Mouse (Mus musculus): ENCODE measurements at regions not wholly inside any gene's neighbourhood (a gene's known extent, or its start where the extent isn't known, plus 50 kb on each side); places are given as distances from the start of the nearest gene placed in this dataset.

DNA sequence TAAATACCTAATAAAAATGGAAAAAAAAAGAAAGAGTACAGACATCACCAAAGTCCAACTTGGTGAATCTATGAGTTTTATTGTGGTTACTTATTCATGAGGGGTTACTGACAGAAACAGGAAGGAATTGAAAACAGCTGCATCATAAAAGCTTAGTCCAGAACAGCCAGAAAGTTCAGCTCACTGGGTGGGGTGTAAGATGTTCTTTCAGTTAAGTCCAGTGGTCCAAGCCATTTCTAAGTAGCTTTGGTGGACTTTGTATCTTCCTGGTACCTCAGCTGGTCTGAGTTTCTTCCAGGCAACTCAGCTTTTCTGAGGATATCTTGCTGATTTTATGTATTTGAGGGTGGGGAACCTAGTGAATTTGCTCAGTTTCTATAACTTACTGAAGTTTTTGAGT lies 731.3 kb downstream of the Mat2b start:
- Histone ChIP-seq H3K27me3 (replicated peaks; ENCODE audit: control insufficient read depth, insufficient read depth, low read length) (no peaks in the 10 kb centered on the region), H3K27ac (ENCODE audit: low read length) (no peak overlapping the region), H3K36me3 (ENCODE audit: control insufficient read depth, insufficient read depth) (no peaks in the 10 kb centered on the region), H3K9ac (replicated peaks; ENCODE audit: low read depth, low read length) (no peak overlapping the region), H3K4me2 (ENCODE audit: low read length) (no peak overlapping the region), H3K9me3 (ENCODE audit: control insufficient read depth, low read length) (no peaks in the 10 kb centered on the region), H3K4me3 (replicated peaks; ENCODE audit: low read length) (no peak overlapping the region), H3K4me1 (replicated peaks; ENCODE audit: control insufficient read depth, insufficient read depth, low read length) (no peaks in the 10 kb centered on the region)
- no peak for ATAC-seq

DNA sequence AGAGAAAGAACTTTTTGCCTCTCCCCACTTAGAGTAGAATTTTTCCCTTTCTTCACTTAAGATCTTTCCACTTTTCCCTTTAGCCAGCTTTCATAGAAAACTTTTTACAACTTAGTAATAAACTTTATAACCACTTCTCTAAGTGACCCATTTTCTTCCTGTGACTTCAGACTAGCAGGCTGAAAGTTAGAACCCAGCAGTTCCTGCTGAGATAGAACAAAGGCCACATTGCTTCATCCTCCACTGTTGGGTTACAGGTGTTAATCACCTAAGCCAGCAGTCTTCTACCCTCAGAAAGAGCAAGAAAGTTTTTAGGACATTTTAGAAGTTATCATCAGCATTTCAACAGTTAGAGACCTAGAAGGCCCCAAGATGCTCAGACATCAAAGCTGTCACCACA lies 740.6 kb downstream of the Mat2b start:
- Histone ChIP-seq H3K9me3 (ENCODE audit: control insufficient read depth, low read length) (no peaks in the 10 kb centered on the region), H3K27ac (ENCODE audit: low read length) (no peak overlapping the region), H3K36me3 (ENCODE audit: control insufficient read depth, insufficient read depth) (no peaks in the 10 kb centered on the region), H3K9ac (replicated peaks; ENCODE audit: low read depth, low read length) (no peak overlapping the region), H3K4me3 (replicated peaks; ENCODE audit: low read length) (no peak overlapping the region), H3K4me2 (ENCODE audit: low read length) (no peak overlapping the region), H3K4me1 (replicated peaks; ENCODE audit: control insufficient read depth, insufficient read depth, low read length) (no peaks in the 10 kb centered on the region), H3K27me3 (replicated peaks; ENCODE audit: control insufficient read depth, insufficient read depth, low read length) (no peaks in the 10 kb centered on the region)
- no peak for ATAC-seq

DNA sequence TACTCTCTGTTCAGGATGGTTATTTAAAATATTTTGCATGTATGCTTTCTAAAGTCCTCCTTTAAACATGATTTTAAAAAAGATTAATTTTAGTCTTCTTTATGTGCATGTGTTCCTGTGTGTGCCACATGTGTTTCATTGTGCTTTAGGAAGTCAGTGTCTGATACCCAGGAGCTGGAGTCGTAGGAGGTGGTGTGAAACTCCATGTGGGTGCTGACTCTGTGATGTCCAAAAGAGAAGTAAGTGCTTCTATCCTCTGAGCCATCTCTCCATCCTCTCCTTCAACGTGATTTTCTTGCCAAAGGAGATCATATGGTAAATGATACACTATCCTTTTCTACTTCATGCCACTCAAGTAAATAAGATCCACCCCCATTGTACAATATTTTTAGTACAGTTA lies 750.8 kb downstream of the Mat2b start:
- Histone ChIP-seq H3K36me3 (ENCODE audit: control insufficient read depth, insufficient read depth) (no peaks in the 10 kb centered on the region), H3K9ac (replicated peaks; ENCODE audit: low read depth, low read length) (no peak overlapping the region), H3K27ac (ENCODE audit: low read length) (no peak overlapping the region), H3K27me3 (replicated peaks; ENCODE audit: control insufficient read depth, insufficient read depth, low read length) (no peaks in the 10 kb centered on the region), H3K4me3 (replicated peaks; ENCODE audit: low read length) (no peak overlapping the region), H3K4me1 (replicated peaks; ENCODE audit: control insufficient read depth, insufficient read depth, low read length) (no peaks in the 10 kb centered on the region), H3K9me3 (ENCODE audit: control insufficient read depth, low read length) (no peaks in the 10 kb centered on the region), H3K4me2 (ENCODE audit: low read length) (no peak overlapping the region)
- no peak for ATAC-seq
- 75% methylated on average over 2 of the region's 2 CpGs for WGBS

DNA sequence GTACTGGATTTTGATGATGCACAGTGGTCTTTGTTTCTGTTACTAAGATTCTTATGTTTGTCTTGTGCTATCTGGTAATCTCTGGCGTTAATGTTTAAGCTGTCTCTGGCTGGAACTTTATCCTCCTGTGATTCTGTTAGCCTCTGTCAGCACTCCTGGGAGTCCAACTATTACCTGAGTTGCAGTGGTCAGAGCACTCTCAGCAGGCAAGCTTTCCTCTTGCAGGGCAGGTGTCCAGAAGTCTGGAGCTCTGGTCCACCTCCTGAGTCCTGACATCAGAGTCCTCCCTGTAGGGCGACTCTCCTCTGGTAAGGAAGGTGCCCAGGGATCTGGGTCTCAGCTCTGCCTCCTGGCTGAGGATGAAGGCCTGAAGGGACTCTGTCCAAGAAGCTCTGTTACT lies 760.8 kb downstream of the Mat2b start:
- H3K4me1 ChIP-seq (replicated peaks; ENCODE audit: control insufficient read depth, insufficient read depth, low read length), result no peaks in the 10 kb centered on the region
- H3K9ac ChIP-seq (replicated peaks; ENCODE audit: low read depth, low read length), result no peak overlapping the region
- H3K27ac ChIP-seq (ENCODE audit: low read length), result no peak overlapping the region
- no peaks in the 10 kb centered on the region for H3K27me3 ChIP-seq (replicated peaks; ENCODE audit: control insufficient read depth, insufficient read depth, low read length)
- WGBS, result 93% methylated on average over 2 of the region's 2 CpGs
- ATAC-seq, result no peak
- H3K36me3 ChIP-seq (ENCODE audit: control insufficient read depth, insufficient read depth), result no peaks in the 10 kb centered on the region
- no peak overlapping the region for H3K4me2 ChIP-seq (ENCODE audit: low read length)
- H3K4me3 ChIP-seq (replicated peaks; ENCODE audit: low read length), result no peak overlapping the region
- no peaks in the 10 kb centered on the region for H3K9me3 ChIP-seq (ENCODE audit: control insufficient read depth, low read length)

DNA sequence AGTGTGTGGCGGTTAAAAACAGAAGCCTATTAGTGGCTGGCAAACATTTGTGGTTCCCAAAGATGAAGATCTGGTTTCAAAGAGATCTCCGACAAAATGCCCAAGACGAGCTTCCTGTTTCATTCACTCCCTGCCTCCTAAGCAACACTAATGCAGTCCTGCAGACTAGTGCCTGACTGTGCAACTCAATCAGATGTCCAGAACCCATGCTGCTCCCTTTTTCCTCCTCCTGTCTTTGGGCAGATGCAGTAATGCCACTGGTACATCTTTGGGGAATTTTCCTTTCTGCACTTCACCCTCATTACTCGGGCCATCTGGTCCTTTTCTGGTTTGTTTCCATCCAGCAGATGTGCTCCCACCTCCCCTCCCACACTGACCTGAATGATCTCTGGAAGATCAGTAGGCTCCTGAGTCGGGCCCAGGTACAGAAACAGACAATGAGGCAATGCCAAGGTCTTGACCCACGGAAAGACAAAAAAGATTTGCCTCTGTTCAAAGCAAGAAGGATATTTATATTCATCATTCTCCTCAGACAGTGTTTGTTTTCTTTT lies 771.0 kb downstream of the Mat2b start:
- Histone ChIP-seq H3K9me3 (ENCODE audit: control insufficient read depth, low read length) (no peaks in the 10 kb centered on the region), H3K4me1 (replicated peaks; ENCODE audit: control insufficient read depth, insufficient read depth, low read length) (no peaks in the 10 kb centered on the region), H3K36me3 (ENCODE audit: control insufficient read depth, insufficient read depth) (no peaks in the 10 kb centered on the region), H3K27ac (ENCODE audit: low read length) (no peak overlapping the region), H3K9ac (replicated peaks; ENCODE audit: low read depth, low read length) (no peak overlapping the region), H3K4me3 (replicated peaks; ENCODE audit: low read length) (no peak overlapping the region), H3K27me3 (replicated peaks; ENCODE audit: control insufficient read depth, insufficient read depth, low read length) (no peaks in the 10 kb centered on the region), H3K4me2 (ENCODE audit: low read length) (no peak overlapping the region)
- 29% methylated on average over 6 of the region's 6 CpGs for WGBS
- ATAC-seq, result no peak

DNA sequence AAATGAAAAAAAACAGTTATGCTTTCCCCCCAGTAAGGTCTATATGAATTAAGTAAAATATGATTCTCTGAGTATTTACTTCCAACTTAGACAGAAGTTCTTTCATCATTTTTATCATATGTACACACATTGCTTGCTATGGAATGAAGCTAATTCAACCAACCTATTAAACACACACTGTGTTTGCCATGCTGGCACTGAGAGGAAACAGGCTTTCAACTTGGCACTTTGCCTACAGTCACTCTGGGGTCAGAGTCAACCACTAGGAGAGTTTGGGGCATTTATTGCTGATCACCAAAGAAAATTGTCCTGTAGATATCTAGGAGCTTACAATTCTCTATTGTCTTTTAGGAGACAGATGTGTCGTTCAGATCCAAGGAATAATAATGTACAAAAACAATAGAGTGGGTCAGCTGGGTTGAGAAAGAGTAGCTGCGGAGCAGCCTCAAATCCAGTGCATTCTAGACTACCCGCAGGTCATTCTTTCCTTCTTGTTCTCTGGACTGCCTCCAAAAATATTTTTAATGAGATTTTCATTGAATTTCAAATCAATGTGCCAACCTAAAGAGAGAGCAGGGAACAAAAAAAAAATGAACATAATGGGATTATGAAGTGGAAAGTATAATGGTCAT lies 777.2 kb downstream of the Mat2b start:
- H3K4me2 ChIP-seq (ENCODE audit: low read length), result no peak overlapping the region
- no peaks in the 10 kb centered on the region for H3K4me1 ChIP-seq (replicated peaks; ENCODE audit: control insufficient read depth, insufficient read depth, low read length)
- H3K27me3 ChIP-seq (replicated peaks; ENCODE audit: control insufficient read depth, insufficient read depth, low read length), result no peaks in the 10 kb centered on the region
- no peak overlapping the region for H3K4me3 ChIP-seq (replicated peaks; ENCODE audit: low read length)
- ATAC-seq, result no peak
- H3K27ac ChIP-seq (ENCODE audit: low read length), result no peak overlapping the region
- WGBS, result 43% methylated on average over 3 of the region's 3 CpGs
- no peak overlapping the region for H3K9ac ChIP-seq (replicated peaks; ENCODE audit: low read depth, low read length)
- H3K36me3 ChIP-seq (ENCODE audit: control insufficient read depth, insufficient read depth), result no peaks in the 10 kb centered on the region
- no peaks in the 10 kb centered on the region for H3K9me3 ChIP-seq (ENCODE audit: control insufficient read depth, low read length)

DNA sequence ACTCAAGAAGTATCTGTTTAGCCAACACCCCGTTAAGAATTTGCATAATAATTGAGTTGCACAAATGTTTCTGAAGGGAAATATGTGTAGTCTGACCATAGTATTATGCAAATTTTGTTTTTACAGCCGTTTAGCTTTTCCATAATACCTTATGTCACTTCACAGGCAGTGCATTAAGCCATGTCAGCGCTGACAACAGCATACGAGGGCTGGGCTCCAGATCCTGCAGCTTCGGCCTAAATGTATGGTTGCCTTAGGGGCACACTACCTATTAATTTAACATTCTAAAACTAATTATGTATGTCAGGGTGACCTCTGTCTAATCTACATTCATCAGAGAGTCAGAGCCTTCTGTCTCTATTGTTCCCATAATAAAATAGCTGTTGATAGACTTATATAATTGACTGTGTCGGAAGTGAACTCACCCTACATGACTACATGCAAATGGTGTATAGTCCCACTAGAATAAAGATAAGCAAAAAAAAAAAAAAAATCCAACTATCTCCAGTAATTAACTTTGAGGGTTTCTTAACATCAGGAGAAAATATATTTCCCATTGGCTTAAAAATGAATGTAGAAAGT lies 795.3 kb downstream of the Mat2b start:
- no peak overlapping the region for H3K4me2 ChIP-seq (ENCODE audit: low read length)
- peak; percentile 47 for ATAC-seq
- H3K4me3 ChIP-seq (replicated peaks; ENCODE audit: low read length), result no peak overlapping the region
- no peaks in the 10 kb centered on the region for H3K36me3 ChIP-seq (ENCODE audit: control insufficient read depth, insufficient read depth)
- H3K4me1 ChIP-seq (replicated peaks; ENCODE audit: control insufficient read depth, insufficient read depth, low read length), result 0 out of 2 replicates have a peak, but pooled peaks cover 2% of the 10 kb centered on the region
- H3K9ac ChIP-seq (replicated peaks; ENCODE audit: low read depth, low read length), result no peak overlapping the region
- H3K27me3 ChIP-seq (replicated peaks; ENCODE audit: control insufficient read depth, insufficient read depth, low read length), result no peaks in the 10 kb centered on the region
- 22% methylated on average over 6 of the region's 6 CpGs for WGBS
- H3K27ac ChIP-seq (ENCODE audit: low read length), result no peak overlapping the region
- no peaks in the 10 kb centered on the region for H3K9me3 ChIP-seq (ENCODE audit: control insufficient read depth, low read length)

DNA sequence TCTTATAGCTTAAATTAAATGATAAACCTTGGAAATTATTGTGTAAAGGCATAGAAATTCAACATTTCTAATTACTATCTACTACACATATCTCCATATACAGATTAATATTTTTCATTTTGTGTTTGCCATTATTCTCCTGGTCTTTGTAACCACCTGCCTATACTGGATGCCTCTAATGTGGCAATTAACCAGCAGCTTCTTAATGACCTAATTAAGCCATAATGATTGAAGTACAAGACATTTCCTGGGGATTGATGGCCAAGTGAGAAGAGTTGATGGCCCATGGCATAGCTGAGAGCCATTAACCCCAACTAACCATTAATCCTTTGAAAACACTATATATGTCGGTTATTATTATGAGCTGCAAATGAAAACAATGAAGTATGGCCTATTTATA lies 811.7 kb downstream of the Mat2b start:
- H3K27ac ChIP-seq (ENCODE audit: low read length), result no peak overlapping the region
- H3K4me3 ChIP-seq (replicated peaks; ENCODE audit: low read length), result no peak overlapping the region
- 71% methylated on average over 1 of the region's 1 CpGs for WGBS
- no peak for ATAC-seq
- H3K4me2 ChIP-seq (ENCODE audit: low read length), result no peak overlapping the region
- H3K9ac ChIP-seq (replicated peaks; ENCODE audit: low read depth, low read length), result no peak overlapping the region
- no peaks in the 10 kb centered on the region for H3K9me3 ChIP-seq (ENCODE audit: control insufficient read depth, low read length)
- H3K27me3 ChIP-seq (replicated peaks; ENCODE audit: control insufficient read depth, insufficient read depth, low read length), result no peaks in the 10 kb centered on the region
- H3K4me1 ChIP-seq (replicated peaks; ENCODE audit: control insufficient read depth, insufficient read depth, low read length), result no peaks in the 10 kb centered on the region
- no peaks in the 10 kb centered on the region for H3K36me3 ChIP-seq (ENCODE audit: control insufficient read depth, insufficient read depth)

DNA sequence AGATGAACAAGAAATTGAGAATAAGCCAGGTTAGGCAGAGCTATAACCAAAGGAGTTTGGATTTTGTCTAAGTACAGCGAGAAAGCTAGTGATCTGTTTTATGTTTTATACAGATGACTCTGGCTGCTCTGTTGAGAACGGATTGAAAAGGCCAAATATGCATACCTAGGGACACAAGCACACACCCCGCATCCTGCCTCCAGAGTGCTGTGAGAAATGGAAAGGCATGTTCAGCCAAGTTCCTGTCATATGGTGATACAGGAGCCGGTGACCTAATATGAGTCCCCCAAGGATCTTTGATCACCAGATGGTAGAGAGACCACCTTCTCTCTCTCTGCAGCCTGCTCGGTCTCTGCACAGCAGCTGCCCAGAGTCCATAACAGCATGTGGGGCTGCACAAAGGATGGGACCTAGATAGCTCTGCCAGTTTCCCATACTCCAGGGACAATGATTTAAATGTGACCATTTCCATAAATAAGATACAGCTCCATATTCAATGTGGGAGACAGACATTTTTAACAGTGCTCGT lies 826.5 kb downstream of the Mat2b start:
- Histone ChIP-seq H3K27ac (ENCODE audit: low read length) (no peak overlapping the region), H3K9ac (replicated peaks; ENCODE audit: low read depth, low read length) (no peak overlapping the region), H3K27me3 (replicated peaks; ENCODE audit: control insufficient read depth, insufficient read depth, low read length) (no peaks in the 10 kb centered on the region), H3K4me3 (replicated peaks; ENCODE audit: low read length) (no peak overlapping the region), H3K4me1 (replicated peaks; ENCODE audit: control insufficient read depth, insufficient read depth, low read length) (no peaks in the 10 kb centered on the region), H3K4me2 (ENCODE audit: low read length) (no peak overlapping the region), H3K36me3 (ENCODE audit: control insufficient read depth, insufficient read depth) (no peaks in the 10 kb centered on the region), H3K9me3 (ENCODE audit: control insufficient read depth, low read length) (no peaks in the 10 kb centered on the region)
- WGBS, result 82% methylated on average over 6 of the region's 6 CpGs
- no peak for ATAC-seq
